Mouse (Mus musculus) neural tube, embryonic 14.5 days (tissue): ENCODE results near the gene Kctd3. TPM values are rescaled to one million over a fixed set of nuclear protein-coding genes. Genes with fewer than 3 reads are reported as not detected.
"Not testable (repeated sequence)": the region's sequence is repeated elsewhere in the genome, so short reads cannot be mapped to it uniquely, and the experiment has no call there.

Experiments used
- ATAC-seq: fragments of 200-750 bp; cut with Nextera tagmentation; 2 replicates; pipeline ENCODE4 v1.8.0; 2017; ENCODE audit warnings: low read depth, mild to moderate bottlenecking, moderate TSS enrichment, moderate library complexity
- H3K27ac ChIP-seq: fragments of 300-500 bp; sonication (generic); 2 replicates; pipeline ENCODE4 v1.5.1; 2014; ENCODE audit warnings: low read depth, mild to moderate bottlenecking, control low read depth, low read length, moderate library complexity, mixed read lengths
- H3K27me3 ChIP-seq: fragments of 300-500 bp; sonication (generic); 2 replicates; pipeline ENCODE4 v1.6.1; 2014; ENCODE audit warnings: low read length; ENCODE audit not compliant: control insufficient read depth, insufficient read depth
- H3K36me3 ChIP-seq: fragments of 300-500 bp; sonication (generic); 2 replicates; pipeline ENCODE4 v1.6.1; 2014; ENCODE audit warnings: low read length, mixed read lengths; ENCODE audit not compliant: control insufficient read depth, insufficient read depth
- H3K4me1 ChIP-seq: fragments of 300-500 bp; sonication (generic); 2 replicates; pipeline ENCODE4 v1.6.1; 2014; ENCODE audit warnings: low read length; ENCODE audit not compliant: control insufficient read depth, insufficient read depth
- H3K4me2 ChIP-seq: fragments of 300-500 bp; sonication (generic); 2 replicates; pipeline ENCODE4 v1.6.1; 2014; ENCODE audit warnings: mild to moderate bottlenecking, low read depth, low read length, control low read depth
- H3K4me3 ChIP-seq: fragments of 300-500 bp; sonication (generic); 2 replicates; pipeline ENCODE4 v1.5.1; 2014; ENCODE audit warnings: low read depth, low read length, control low read depth, mixed read lengths
- H3K9ac ChIP-seq: fragments of 300-500 bp; sonication (generic); replicated peaks from 2 replicates; pipeline ENCODE4 v1.6.1; 2014; ENCODE audit warnings: low read depth, mild to moderate bottlenecking, control low read depth, low read length, mixed read lengths
- H3K9me3 ChIP-seq: fragments of 300-500 bp; sonication (generic); 2 replicates; pipeline ENCODE4 v1.6.1; 2016; ENCODE audit warnings: low read length; ENCODE audit not compliant: control insufficient read depth
- whole genome bisulfite sequencing: fragments of 180-500 bp; shearing (Covaris S2); extraction: QIAGEN DNeasy Blood & Tissue Kit; methylation state at CpG from one replicate; pipeline ENCODE4 v1.1.7; 2014; 5-methylcytosine and 5-hydroxymethylcytosine counted together
- polyA plus RNA-seq: library from polyadenylated mRNA; unstranded; fragments of >200 nt; fragmentation: Nextera tagmentation; extraction: Ambion mirVana; gene quantifications from 2 replicates; pipeline ENCODE4 v1.2.1, GENCODE M21; 2014

Gene Kctd3
- polyA plus RNA-seq, 1 experiment from 2014 or later, result 52.2 TPM

DNA sequence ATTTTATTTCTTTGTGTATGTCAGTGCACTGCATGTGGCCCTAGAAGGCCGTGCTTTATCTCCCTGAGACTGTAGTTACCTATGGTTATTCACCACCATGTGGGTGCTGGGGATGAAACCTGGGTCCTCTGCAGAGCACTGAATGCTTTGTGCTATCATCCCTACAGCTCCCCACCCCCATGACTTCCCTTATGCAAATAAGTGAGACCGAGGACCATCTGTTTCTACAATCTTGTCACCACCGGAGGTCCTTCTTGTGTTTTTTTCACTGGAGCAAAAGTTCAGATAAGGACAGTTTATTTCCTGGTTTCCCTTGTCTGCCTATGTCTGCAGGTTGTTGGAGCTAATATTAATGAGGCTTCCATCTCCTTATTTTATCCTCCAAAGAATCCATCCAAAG lies 39.2 kb upstream of the Kctd3 start:
- Histone ChIP-seq H3K36me3 (no peaks in the 10 kb centered on the region), H3K4me1 (no peaks in the 10 kb centered on the region), H3K4me2 (no peak overlapping the region), H3K4me3 (no peak overlapping the region), H3K9me3 (no peaks in the 10 kb centered on the region), H3K27me3 (no peaks in the 10 kb centered on the region), H3K27ac (no peak overlapping the region), H3K9ac (no peak overlapping the region)
- 78% methylated on average over 3 of the region's 3 CpGs for WGBS
- ATAC-seq, result no peak

DNA sequence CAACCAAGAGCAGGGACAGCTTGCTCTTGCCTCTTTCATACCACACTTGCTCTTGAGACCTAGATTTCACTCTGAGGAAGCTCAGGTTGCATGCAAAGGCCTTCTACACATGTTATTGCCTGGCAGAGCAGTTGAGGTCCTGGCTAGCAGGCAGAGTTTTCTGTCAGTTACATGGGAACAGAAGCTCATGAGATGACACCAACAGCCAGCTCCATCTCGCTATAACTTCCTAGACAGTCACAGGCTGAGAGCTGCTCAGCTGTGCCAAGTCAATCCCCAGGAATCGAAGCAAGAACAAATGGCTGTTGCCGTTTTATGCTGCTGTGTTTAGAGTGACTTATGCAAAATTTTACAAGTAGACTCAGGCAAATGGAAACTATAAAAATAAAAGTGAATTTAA lies 38.7 kb upstream of the Kctd3 start:
- no peak overlapping the region for H3K4me2 ChIP-seq
- no peak for ATAC-seq
- H3K4me3 ChIP-seq, result no peak overlapping the region
- H3K36me3 ChIP-seq, result no peaks in the 10 kb centered on the region
- H3K27ac ChIP-seq, result no peak overlapping the region
- H3K9ac ChIP-seq, result no peak overlapping the region
- no peaks in the 10 kb centered on the region for H3K9me3 ChIP-seq
- WGBS, result 82% methylated on average over 3 of the region's 3 CpGs
- no peaks in the 10 kb centered on the region for H3K27me3 ChIP-seq
- H3K4me1 ChIP-seq, result no peaks in the 10 kb centered on the region

- H3K4me1 ChIP-seq, result no peaks in the 10 kb centered on the region
- no peak for ATAC-seq
- H3K27me3 ChIP-seq, result no peaks in the 10 kb centered on the region
- no peak overlapping the region for H3K27ac ChIP-seq
- 86% methylated on average over 12 of the region's 12 CpGs for WGBS
- H3K9me3 ChIP-seq, result no peaks in the 10 kb centered on the region
- no peak overlapping the region for H3K9ac ChIP-seq
- H3K36me3 ChIP-seq, result no peaks in the 10 kb centered on the region
- H3K4me2 ChIP-seq, result no peak overlapping the region
- no peak overlapping the region for H3K4me3 ChIP-seq
Measured at GRCm38 (mm10) chr1:189041261-189041660, 33.6 kb upstream of the Kctd3 start.

GRCm38 (mm10) chr1:189039348-189039747 lies 31.7 kb upstream of the Kctd3 start:
- no peak overlapping the region for H3K9ac ChIP-seq
- H3K36me3 ChIP-seq, result no peaks in the 10 kb centered on the region
- H3K4me2 ChIP-seq, result no peak overlapping the region
- H3K4me1 ChIP-seq, result no peaks in the 10 kb centered on the region
- no peak for ATAC-seq
- no peak overlapping the region for H3K4me3 ChIP-seq
- H3K9me3 ChIP-seq, result no peaks in the 10 kb centered on the region
- H3K27me3 ChIP-seq, result no peaks in the 10 kb centered on the region
- H3K27ac ChIP-seq, result no peak overlapping the region
- 97% methylated on average over 5 of the region's 5 CpGs for WGBS

DNA sequence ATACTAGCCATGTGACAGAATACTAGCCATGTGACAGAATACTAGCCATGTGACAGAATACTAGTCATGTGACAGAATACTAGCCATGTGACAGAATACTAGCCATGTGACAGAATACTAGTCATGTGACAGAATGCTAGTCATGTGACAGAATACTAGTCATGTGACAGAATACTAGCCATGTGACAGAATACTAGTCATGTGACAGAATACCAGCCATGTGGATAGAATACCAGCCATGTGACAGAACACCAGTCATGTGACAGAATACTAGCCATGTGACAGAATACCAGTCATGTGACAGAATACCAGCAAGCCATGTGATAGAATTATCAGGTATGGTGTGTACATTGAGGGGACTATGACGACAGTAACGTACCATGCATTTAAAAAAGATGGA lies 25.2 kb upstream of the Kctd3 start:
- H3K9me3 ChIP-seq, H3K36me3 ChIP-seq, H3K4me2 ChIP-seq, H3K4me1 ChIP-seq, H3K27me3 ChIP-seq, H3K27ac ChIP-seq, H3K4me3 ChIP-seq, ATAC-seq, H3K9ac ChIP-seq: not testable (repeated sequence)
- WGBS, result 93% methylated on average over 2 of the region's 2 CpGs

DNA sequence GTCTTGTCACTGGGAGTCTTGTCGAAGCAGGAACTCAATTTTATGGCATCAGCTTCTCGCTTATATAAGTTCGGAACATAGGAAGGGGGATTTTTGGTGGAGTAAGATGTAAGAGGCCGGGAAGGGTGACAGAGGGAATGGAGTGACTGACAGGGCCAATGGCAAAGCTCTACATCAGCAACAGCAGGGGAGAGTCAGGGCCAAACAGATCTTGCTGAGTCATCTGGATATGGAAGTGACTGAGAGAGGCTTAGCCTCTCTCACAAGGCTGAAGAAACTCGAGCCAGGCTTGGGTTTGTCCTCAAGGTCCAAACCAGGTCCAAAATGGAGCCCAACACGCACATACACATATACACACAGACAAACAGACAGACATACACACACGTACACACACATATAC lies 23.3 kb upstream of the Kctd3 start:
- no peaks in the 10 kb centered on the region for H3K36me3 ChIP-seq
- no peak overlapping the region for H3K4me2 ChIP-seq
- H3K4me3 ChIP-seq, result no peak overlapping the region
- no peaks in the 10 kb centered on the region for H3K9me3 ChIP-seq
- WGBS, result 83% methylated on average over 7 of the region's 7 CpGs
- H3K4me1 ChIP-seq, result no peaks in the 10 kb centered on the region
- no peaks in the 10 kb centered on the region for H3K27me3 ChIP-seq
- no peak for ATAC-seq
- no peak overlapping the region for H3K9ac ChIP-seq
- H3K27ac ChIP-seq, result no peak overlapping the region

- ATAC-seq, result no peak
- Histone ChIP-seq H3K27me3 (no peaks in the 10 kb centered on the region), H3K4me1 (no peaks in the 10 kb centered on the region), H3K27ac (no peak overlapping the region), H3K36me3 (no peaks in the 10 kb centered on the region), H3K4me3 (no peak overlapping the region), H3K9me3 (no peaks in the 10 kb centered on the region), H3K4me2 (no peak overlapping the region), H3K9ac (no peak overlapping the region)
- 68% methylated on average over 1 of the region's 1 CpGs for WGBS
Measured at GRCm38 (mm10) chr1:189028267-189028666, 20.6 kb upstream of the Kctd3 start.

GRCm38 (mm10) chr1:189026885-189027284 lies 19.2 kb upstream of the Kctd3 start:
- Histone ChIP-seq H3K4me1 (no peaks in the 10 kb centered on the region), H3K4me2 (no peak overlapping the region), H3K9ac (no peak overlapping the region), H3K27ac (no peak overlapping the region), H3K4me3 (no peak overlapping the region), H3K36me3 (no peaks in the 10 kb centered on the region), H3K9me3 (no peaks in the 10 kb centered on the region), H3K27me3 (no peaks in the 10 kb centered on the region)
- no peak for ATAC-seq
- WGBS, result 60% methylated on average over 8 of the region's 8 CpGs

DNA sequence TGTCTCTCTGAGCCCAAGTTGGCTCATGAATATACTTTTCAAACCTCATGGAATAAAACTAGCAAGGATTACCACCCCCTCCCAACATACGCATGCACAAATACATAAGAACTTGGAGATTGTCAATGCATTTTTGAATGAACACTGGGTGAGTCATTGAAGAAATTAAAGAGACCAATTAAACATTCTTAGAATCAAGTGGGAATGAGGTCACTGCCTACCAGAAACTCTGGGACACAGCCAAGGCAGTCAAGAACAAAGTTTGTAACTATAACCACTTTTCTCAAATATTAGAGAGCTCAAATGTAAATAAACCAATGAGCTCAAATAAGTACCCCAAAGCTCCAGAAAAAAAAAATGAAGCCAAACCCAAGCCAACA lies 16.1 kb upstream of the Kctd3 start:
- Histone ChIP-seq H3K27me3 (no peaks in the 10 kb centered on the region), H3K4me3 (no peak overlapping the region), H3K27ac (no peak overlapping the region), H3K4me1 (no peaks in the 10 kb centered on the region), H3K9ac (no peak overlapping the region), H3K4me2 (no peak overlapping the region), H3K9me3 (no peaks in the 10 kb centered on the region), H3K36me3 (no peaks in the 10 kb centered on the region)
- no peak for ATAC-seq
- 95% methylated on average over 1 of the region's 1 CpGs for WGBS
